In genomic region chr17:32312801-32313200, GRCm38 (mm10) we compare ENCODE assay signal across 15 mouse cellular contexts.
"Had no signal": no experiment of that assay in that cellular context is flagged by ENCODE, and none has a peak within 500 bp of the region (broad histone marks: within the 10 kb centered on the region; RNA-seq: fewer than 3 reads in every experiment).

No protein-coding gene starts in this region.

- ATAC-seq: liver, embryonic 12.5 days; midbrain, embryonic 15.5 days had no signal

- DNase-seq: kidney, postnatal 14 days; lung, embryonic 14.5 days; lung, postnatal 14 days; retina, postnatal 1 day; right cerebral cortex, postnatal 4 days; spleen, adult 18-20 months; thymus, adult 18-20 months; thymus, postnatal 14 days had no signal

- H3K27me3 ChIP-seq: limb, embryonic 15.5 days; liver, embryonic 12.5 days; megakaryocyte, embryonic 14.5 days; midbrain, embryonic 15.5 days; neural tube, embryonic 13.5 days had no signal

- H3K4me1 ChIP-seq: limb, embryonic 15.5 days; midbrain, embryonic 15.5 days had no signal

- H3K4me3 ChIP-seq: left cerebral cortex, adult 2 months; limb, embryonic 15.5 days; liver, embryonic 12.5 days; megakaryocyte, embryonic 14.5 days; midbrain, embryonic 15.5 days; neural tube, embryonic 13.5 days had no signal

- H3K27ac ChIP-seq: left cerebral cortex, adult 2 months; limb, embryonic 15.5 days; liver, embryonic 12.5 days; macrophage; midbrain, embryonic 15.5 days; neural tube, embryonic 13.5 days had no signal
